Mouse (Mus musculus): ENCODE data around the gene Cdk6.

GRCm38 (mm10) chr5:3536592-3537212 lies 195.4 kb downstream of the Cdk6 start:
- no peak for TF ChIP-seq MAZ (IDR thresholded peaks at IDR 0.05; ENCODE audit: low read depth, low read length)
- no peak for TF ChIP-seq CTCF (conservative IDR thresholded peaks at IDR 0.05 in 1 of 2, IDR thresholded peaks at IDR 0.05 in 1 of 2; ENCODE audit: low read depth in 2 of 2, low read length in 2 of 2)
- no peak for TF ChIP-seq MAX (IDR thresholded peaks at IDR 0.05; ENCODE audit: low read length)
- no peak for TF ChIP-seq GABPA (IDR thresholded peaks at IDR 0.05; ENCODE audit: insufficient replicate concordance, low read depth, low read length)
- TF ChIP-seq KAT2A (IDR thresholded peaks at IDR 0.05; ENCODE audit: insufficient replicate concordance, low read length), result no peak
- no peak for TF ChIP-seq CHD2 (IDR thresholded peaks at IDR 0.05; ENCODE audit: low read length)
- TF ChIP-seq POLR2A (IDR thresholded peaks at IDR 0.05; ENCODE audit: low read depth, low read length), result no peak
- TF ChIP-seq EP300 (IDR thresholded peaks at IDR 0.05; ENCODE audit: low read length), result no peak
- TF ChIP-seq ZNF384 (IDR thresholded peaks at IDR 0.05; ENCODE audit: low read depth, low read length), result no peak
- no peak for TF ChIP-seq ETS1 (conservative IDR thresholded peaks at IDR 0.05; ENCODE audit: low read depth, low read length)
- TF ChIP-seq HCFC1 (IDR thresholded peaks at IDR 0.05; ENCODE audit: low read depth, low read length), result no peak
- TF ChIP-seq MAFK (IDR thresholded peaks at IDR 0.05; ENCODE audit: insufficient replicate concordance, low read length), result no peak
- no peak for TF ChIP-seq TCF12 (IDR thresholded peaks at IDR 0.05; ENCODE audit: low read depth, low read length)

All from CH12.LX (cell line).